Mouse (Mus musculus): Measurements from ENCODE around the gene Arid1b.

DNA sequence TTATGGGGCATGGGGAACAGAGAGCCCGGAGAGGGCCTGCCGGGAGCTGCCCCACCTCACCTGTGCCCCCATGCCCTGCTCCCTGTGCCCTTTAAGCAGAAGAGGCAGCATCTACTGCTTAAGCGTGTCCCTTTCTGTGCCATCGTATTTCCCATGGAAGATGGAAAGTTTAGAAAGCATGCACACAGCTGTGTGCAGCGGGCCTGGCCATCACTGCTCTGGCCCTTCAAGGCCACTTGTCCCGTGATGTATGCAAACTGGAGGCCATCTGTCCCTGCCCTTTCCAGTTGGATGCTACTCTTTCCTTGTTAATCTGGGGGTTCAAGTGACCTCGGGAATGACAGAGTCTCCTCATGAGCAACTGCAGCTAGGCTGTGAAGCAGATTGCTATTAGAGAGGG is 163.5 kb downstream of the Arid1b start:
- no peak for TF ChIP-seq CTCF (IDR thresholded peaks at IDR 0.05; ENCODE audit: low read depth)
- TF ChIP-seq EP300 (IDR thresholded peaks at IDR 0.05; ENCODE audit: low read depth): no peak

All from liver, postnatal 0 days (tissue).